Mouse (Mus musculus): ENCODE results near the gene 1190005I06Rik. TPM values are rescaled to one million over a fixed set of nuclear protein-coding genes. Genes with fewer than 3 reads are reported as not detected.

The 1190005I06Rik gene
- polyA plus RNA-seq, 1 experiment from 2014 or later: 5.4 TPM

DNA sequence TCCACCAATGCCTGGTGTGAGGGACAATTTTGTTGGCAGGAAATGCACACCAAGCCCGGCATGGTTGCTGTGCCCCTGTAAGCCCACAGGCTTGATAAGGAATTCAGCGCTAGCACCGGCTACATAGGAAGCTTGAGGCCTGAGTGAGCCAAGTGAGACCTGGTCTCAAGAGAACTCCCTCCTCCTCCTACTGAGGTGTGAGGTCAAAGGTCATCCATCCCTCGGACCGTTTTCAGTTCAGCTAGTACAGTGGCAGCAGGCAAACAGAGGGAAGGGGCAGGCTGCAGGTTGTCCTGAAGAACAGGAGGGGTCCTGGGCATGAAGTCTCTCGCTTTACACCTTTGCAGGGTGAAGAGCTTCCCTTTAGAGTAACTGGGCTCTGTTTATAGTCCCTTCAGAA, 16.6 kb downstream of the 1190005I06Rik start:
- no peak overlapping the region for H3K4me3 ChIP-seq (ENCODE audit: low read length)
- no peak for ATAC-seq (ENCODE audit: low read depth)
- no peak overlapping the region for H3K9ac ChIP-seq (ENCODE audit: low read length)
- H3K27me3 ChIP-seq (ENCODE audit: control insufficient read depth, insufficient read depth, low read depth, low read length): peaks cover 9% of the 10 kb centered on the region; the same call in 1 of the 2 replicates
- WGBS: 42% methylated on average over 6 of the region's 6 CpGs
- H3K9me3 ChIP-seq (ENCODE audit: control insufficient read depth, low read length): peaks cover 3% of the 10 kb centered on the region; the same call in 1 of the 2 replicates
- H3K27ac ChIP-seq (ENCODE audit: low read length): no peak overlapping the region
- no peak overlapping the region for H3K4me2 ChIP-seq (ENCODE audit: low read depth, low read length)
- no peaks in the 10 kb centered on the region for H3K36me3 ChIP-seq (ENCODE audit: control insufficient read depth, insufficient read depth, low read length)
- peaks cover 6% of the 10 kb centered on the region for H3K4me1 ChIP-seq (replicated peaks; ENCODE audit: control insufficient read depth, insufficient read depth, low read length)

GRCm38 (mm10) chr8:120630031-120630430, 17.4 kb downstream of the 1190005I06Rik start:
- peak; percentile 50 for ATAC-seq (ENCODE audit: low read depth)
- Histone ChIP-seq H3K4me3 (ENCODE audit: low read length) (no peak overlapping the region), H3K9me3 (ENCODE audit: control insufficient read depth, low read length) (peaks cover 3% of the 10 kb centered on the region; the same call in 1 of the 2 replicates), H3K4me2 (ENCODE audit: low read depth, low read length) (no peak overlapping the region), H3K4me1 (replicated peaks; ENCODE audit: control insufficient read depth, insufficient read depth, low read length) (peaks cover 6% of the 10 kb centered on the region), H3K9ac (ENCODE audit: low read length) (no peak overlapping the region), H3K27me3 (ENCODE audit: control insufficient read depth, insufficient read depth, low read depth, low read length) (peaks cover 6% of the 10 kb centered on the region; the same call in 1 of the 2 replicates), H3K27ac (ENCODE audit: low read length) (peak overlapping the region; percentile 15), H3K36me3 (ENCODE audit: control insufficient read depth, insufficient read depth, low read length) (no peaks in the 10 kb centered on the region)
- whole genome bisulfite sequencing: 25% methylated on average over 5 of the region's 5 CpGs

GRCm38 (mm10) chr8:120627298-120627697, 20.1 kb downstream of the 1190005I06Rik start:
- no peak overlapping the region for H3K27ac ChIP-seq (ENCODE audit: low read length)
- no peaks in the 10 kb centered on the region; the same call in none of the 2 replicates for H3K4me1 ChIP-seq (replicated peaks; ENCODE audit: control insufficient read depth, insufficient read depth, low read length)
- no peak overlapping the region for H3K9ac ChIP-seq (ENCODE audit: low read length)
- H3K36me3 ChIP-seq (ENCODE audit: control insufficient read depth, insufficient read depth, low read length): no peaks in the 10 kb centered on the region
- 80% methylated on average over 5 of the region's 5 CpGs for WGBS
- H3K4me2 ChIP-seq (ENCODE audit: low read depth, low read length): no peak overlapping the region
- H3K4me3 ChIP-seq (ENCODE audit: low read length): no peak overlapping the region
- H3K27me3 ChIP-seq (ENCODE audit: control insufficient read depth, insufficient read depth, low read depth, low read length): no peaks in the 10 kb centered on the region
- ATAC-seq (ENCODE audit: low read depth): no peak
- H3K9me3 ChIP-seq (ENCODE audit: control insufficient read depth, low read length): peaks cover under 1% of the 10 kb centered on the region; the same call in 1 of the 2 replicates

GRCm38 (mm10) chr8:120626461-120626860, 21.0 kb downstream of the 1190005I06Rik start:
- H3K4me3 ChIP-seq (ENCODE audit: low read length): no peak overlapping the region
- H3K4me2 ChIP-seq (ENCODE audit: low read depth, low read length): no peak overlapping the region
- no peak for ATAC-seq (ENCODE audit: low read depth)
- H3K36me3 ChIP-seq (ENCODE audit: control insufficient read depth, insufficient read depth, low read length): no peaks in the 10 kb centered on the region
- no peak overlapping the region for H3K9ac ChIP-seq (ENCODE audit: low read length)
- H3K27ac ChIP-seq (ENCODE audit: low read length): no peak overlapping the region
- no peaks in the 10 kb centered on the region; the same call in none of the 2 replicates for H3K4me1 ChIP-seq (replicated peaks; ENCODE audit: control insufficient read depth, insufficient read depth, low read length)
- H3K27me3 ChIP-seq (ENCODE audit: control insufficient read depth, insufficient read depth, low read depth, low read length): no peaks in the 10 kb centered on the region
- 59% methylated on average over 11 of the region's 11 CpGs for WGBS
- H3K9me3 ChIP-seq (ENCODE audit: control insufficient read depth, low read length): no peaks in the 10 kb centered on the region

GRCm38 (mm10) chr8:120623608-120624007, 23.8 kb downstream of the 1190005I06Rik start:
- Histone ChIP-seq H3K4me2 (ENCODE audit: low read depth, low read length) (no peak overlapping the region), H3K27me3 (ENCODE audit: control insufficient read depth, insufficient read depth, low read depth, low read length) (no peaks in the 10 kb centered on the region), H3K27ac (ENCODE audit: low read length) (no peak overlapping the region), H3K9ac (ENCODE audit: low read length) (no peak overlapping the region), H3K4me1 (replicated peaks; ENCODE audit: control insufficient read depth, insufficient read depth, low read length) (no peaks in the 10 kb centered on the region), H3K36me3 (ENCODE audit: control insufficient read depth, insufficient read depth, low read length) (no peaks in the 10 kb centered on the region), H3K4me3 (ENCODE audit: low read length) (no peak overlapping the region), H3K9me3 (ENCODE audit: control insufficient read depth, low read length) (no peaks in the 10 kb centered on the region)
- WGBS: 56% methylated on average over 2 of the region's 2 CpGs
- no peak for ATAC-seq (ENCODE audit: low read depth)

DNA sequence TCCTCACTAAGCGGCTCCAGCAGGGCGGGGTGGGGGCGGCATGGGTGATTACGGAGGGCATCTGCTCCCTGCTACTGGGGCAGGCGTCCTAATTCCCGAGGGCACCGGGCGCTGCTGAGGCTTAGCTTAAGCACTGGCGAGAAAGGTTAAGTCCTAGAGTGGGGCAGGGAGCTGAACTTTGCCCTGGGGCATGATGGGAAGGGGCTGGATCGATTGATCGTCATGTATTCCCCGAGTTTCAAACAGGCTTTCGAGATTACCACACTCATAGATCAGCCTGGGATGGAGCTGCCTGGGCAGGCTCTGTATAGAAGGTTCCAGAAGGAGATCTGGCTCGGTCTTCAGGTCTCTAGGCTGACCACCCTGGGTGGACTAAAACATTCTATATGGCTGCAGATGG, 25.3 kb downstream of the 1190005I06Rik start:
- WGBS: 64% methylated on average over 14 of the region's 14 CpGs
- H3K9me3 ChIP-seq (ENCODE audit: control insufficient read depth, low read length): no peaks in the 10 kb centered on the region
- H3K4me2 ChIP-seq (ENCODE audit: low read depth, low read length): no peak overlapping the region
- no peak overlapping the region for H3K9ac ChIP-seq (ENCODE audit: low read length)
- H3K4me3 ChIP-seq (ENCODE audit: low read length): no peak overlapping the region
- H3K27me3 ChIP-seq (ENCODE audit: control insufficient read depth, insufficient read depth, low read depth, low read length): no peaks in the 10 kb centered on the region
- no peak for ATAC-seq (ENCODE audit: low read depth)
- no peak overlapping the region for H3K27ac ChIP-seq (ENCODE audit: low read length)
- H3K4me1 ChIP-seq (replicated peaks; ENCODE audit: control insufficient read depth, insufficient read depth, low read length): peaks cover 3% of the 10 kb centered on the region; the same call in 1 of the 2 replicates
- no peaks in the 10 kb centered on the region for H3K36me3 ChIP-seq (ENCODE audit: control insufficient read depth, insufficient read depth, low read length)

DNA sequence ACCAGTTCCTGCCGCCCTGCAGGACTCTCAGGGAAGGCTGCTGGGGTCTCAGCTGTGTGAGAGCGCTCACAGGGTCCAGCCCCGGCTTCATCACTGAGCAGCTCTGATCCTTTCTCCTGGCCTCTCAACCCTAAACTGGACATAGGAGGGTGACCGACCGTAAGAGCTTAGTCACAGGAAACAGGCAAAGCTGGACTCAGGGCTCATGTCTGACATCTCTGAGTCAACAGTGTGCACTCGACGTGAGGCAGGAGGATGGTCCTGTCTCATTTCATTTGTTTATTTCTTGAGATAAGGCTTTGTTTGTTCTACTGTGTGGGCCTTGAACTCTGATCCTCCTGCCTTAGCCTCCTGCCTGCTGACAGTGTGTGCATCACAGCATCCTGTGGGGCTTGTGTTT, 27.0 kb downstream of the 1190005I06Rik start:
- H3K4me1 ChIP-seq (replicated peaks; ENCODE audit: control insufficient read depth, insufficient read depth, low read length): peaks cover 3% of the 10 kb centered on the region; the same call in 1 of the 2 replicates
- no peaks in the 10 kb centered on the region for H3K36me3 ChIP-seq (ENCODE audit: control insufficient read depth, insufficient read depth, low read length)
- H3K9ac ChIP-seq (ENCODE audit: low read length): no peak overlapping the region
- no peak overlapping the region for H3K4me3 ChIP-seq (ENCODE audit: low read length)
- H3K9me3 ChIP-seq (ENCODE audit: control insufficient read depth, low read length): no peaks in the 10 kb centered on the region
- no peaks in the 10 kb centered on the region for H3K27me3 ChIP-seq (ENCODE audit: control insufficient read depth, insufficient read depth, low read depth, low read length)
- ATAC-seq (ENCODE audit: low read depth): no peak
- no peak overlapping the region for H3K4me2 ChIP-seq (ENCODE audit: low read depth, low read length)
- WGBS: 37% methylated on average over 7 of the region's 7 CpGs
- no peak overlapping the region for H3K27ac ChIP-seq (ENCODE audit: low read length)

- H3K9me3 ChIP-seq (ENCODE audit: control insufficient read depth, low read length): no peaks in the 10 kb centered on the region
- no peak overlapping the region for H3K27ac ChIP-seq (ENCODE audit: low read length)
- 70% methylated on average over 11 of the region's 11 CpGs for WGBS
- H3K4me2 ChIP-seq (ENCODE audit: low read depth, low read length): no peak overlapping the region
- no peaks in the 10 kb centered on the region for H3K27me3 ChIP-seq (ENCODE audit: control insufficient read depth, insufficient read depth, low read depth, low read length)
- peaks cover 3% of the 10 kb centered on the region; the same call in 1 of the 2 replicates for H3K4me1 ChIP-seq (replicated peaks; ENCODE audit: control insufficient read depth, insufficient read depth, low read length)
- ATAC-seq (ENCODE audit: low read depth): no peak
- H3K4me3 ChIP-seq (ENCODE audit: low read length): no peak overlapping the region
- H3K36me3 ChIP-seq (ENCODE audit: control insufficient read depth, insufficient read depth, low read length): no peaks in the 10 kb centered on the region
- H3K9ac ChIP-seq (ENCODE audit: low read length): no peak overlapping the region
Observed at GRCm38 (mm10) chr8:120619235-120620180, 27.9 kb downstream of the 1190005I06Rik start.

GRCm38 (mm10) chr8:120618110-120618509, 29.3 kb downstream of the 1190005I06Rik start:
- Histone ChIP-seq H3K4me1 (replicated peaks; ENCODE audit: control insufficient read depth, insufficient read depth, low read length) (peaks cover 3% of the 10 kb centered on the region; the same call in 1 of the 2 replicates), H3K27ac (ENCODE audit: low read length) (no peak overlapping the region), H3K9ac (ENCODE audit: low read length) (no peak overlapping the region), H3K4me3 (ENCODE audit: low read length) (no peak overlapping the region), H3K4me2 (ENCODE audit: low read depth, low read length) (no peak overlapping the region), H3K27me3 (ENCODE audit: control insufficient read depth, insufficient read depth, low read depth, low read length) (no peaks in the 10 kb centered on the region), H3K9me3 (ENCODE audit: control insufficient read depth, low read length) (no peaks in the 10 kb centered on the region), H3K36me3 (ENCODE audit: control insufficient read depth, insufficient read depth, low read length) (no peaks in the 10 kb centered on the region)
- WGBS: 2% methylated on average over 6 of the region's 6 CpGs
- ATAC-seq (ENCODE audit: low read depth): peak; percentile 60; the same call in 1 of the 2 replicates
